Mouse (Mus musculus) heart, embryonic 14.5 days (tissue): Measurements from ENCODE around the gene Nfic. TPM values are rescaled to one million over a fixed set of nuclear protein-coding genes. Genes with fewer than 3 reads are reported as not detected.
"Not testable (repeated sequence)": the region's sequence is repeated elsewhere in the genome, so short reads cannot be mapped to it uniquely, and the experiment has no call there.

Experiments used
- ATAC-seq: fragments of 200-750 bp; cut with Nextera tagmentation; 2 replicates; pipeline ENCODE4 v1.8.0; 2017; ENCODE audit warnings: low read depth, moderate TSS enrichment; ENCODE audit not compliant: insufficient number of reproducible peaks, insufficient read depth, low FRiP score
- H3K27ac ChIP-seq, 2 experiments: fragments of 200-500 bp in 1 of 2; fragments of 300-500 bp in 1 of 2; sonication (generic) in 1 of 2; replicated peaks in 1 of 2; 2 replicates each; pipeline ENCODE4 v1.5.1; 2012 to 2014; ENCODE audit warnings: low read depth in 2 of 2, low read length in 2 of 2, control low read depth in 1 of 2, mild to moderate bottlenecking in 1 of 2, mixed read lengths in 1 of 2; ENCODE audit not compliant: control insufficient read depth in 1 of 2, insufficient read depth in 1 of 2
- H3K27me3 ChIP-seq: fragments of 300-500 bp; sonication (generic); 2 replicates; pipeline ENCODE4 v1.6.1; 2014; ENCODE audit warnings: mild to moderate bottlenecking, low read length, control low read depth; ENCODE audit not compliant: control insufficient read depth, insufficient read depth
- H3K36me3 ChIP-seq: fragments of 300-500 bp; sonication (generic); 2 replicates; pipeline ENCODE4 v1.6.1; 2014; ENCODE audit warnings: mild to moderate bottlenecking, control low read depth, low read length, mixed read lengths; ENCODE audit not compliant: control insufficient read depth, insufficient read depth
- H3K4me1 ChIP-seq, 2 experiments: fragments of 200-500 bp in 1 of 2; fragments of 300-500 bp in 1 of 2; sonication (generic) in 1 of 2; 2 replicates each; pipeline ENCODE4 v1.6.1; 2012 to 2014; ENCODE audit warnings: low read length in 2 of 2, control low read depth in 1 of 2, mixed read lengths in 1 of 2; ENCODE audit not compliant: control insufficient read depth in 2 of 2, insufficient read depth in 2 of 2
- H3K4me2 ChIP-seq: fragments of 300-500 bp; sonication (generic); 2 replicates; pipeline ENCODE4 v1.6.1; 2014; ENCODE audit warnings: mild to moderate bottlenecking, low read length
- H3K4me3 ChIP-seq, 2 experiments: fragments of 200-500 bp in 1 of 2; fragments of 300-500 bp in 1 of 2; sonication (generic) in 1 of 2; 2 replicates each; pipeline ENCODE4 v1.5.1; 2012 to 2014; ENCODE audit warnings: low read length in 2 of 2, mild to moderate bottlenecking in 2 of 2, control low read depth in 1 of 2, low read depth in 1 of 2, moderate library complexity in 1 of 2; ENCODE audit not compliant: control insufficient read depth in 1 of 2, insufficient read depth in 1 of 2
- H3K9ac ChIP-seq: fragments of 300-500 bp; sonication (generic); 2 replicates; pipeline ENCODE4 v1.6.1; 2014; ENCODE audit warnings: mild to moderate bottlenecking, low read length
- H3K9me3 ChIP-seq: fragments of 300-500 bp; sonication (generic); 2 replicates; pipeline ENCODE4 v1.6.1; 2016; ENCODE audit warnings: low read length, control low read depth; ENCODE audit not compliant: control insufficient read depth
- WGBS: fragments of 180-500 bp; shearing (Covaris S2); extraction: QIAGEN DNeasy Blood & Tissue Kit; methylation state at CpG from one replicate; pipeline ENCODE4 v1.1.7; 2014; 5-methylcytosine and 5-hydroxymethylcytosine counted together
- polyA plus RNA-seq: library from polyadenylated mRNA; unstranded; fragments of >200 nt; fragmentation: Nextera tagmentation; extraction: Ambion mirVana; gene quantifications from 2 replicates; pipeline ENCODE4 v1.2.1, GENCODE M21; 2014

Nfic gene
- polyA plus RNA-seq, 1 experiment from 2014 or later = 47.0 TPM

- H3K4me3 ChIP-seq = no peak overlapping the region
- no peaks in the 10 kb centered on the region for H3K36me3 ChIP-seq
- no peak overlapping the region for H3K9ac ChIP-seq
- H3K27ac ChIP-seq = no peak overlapping the region
- WGBS = 55% methylated on average over 9 of the region's 9 CpGs
- no peaks in the 10 kb centered on the region for H3K4me1 ChIP-seq
- H3K9me3 ChIP-seq = no peaks in the 10 kb centered on the region
- H3K27me3 ChIP-seq = peaks cover 56% of the 10 kb centered on the region
- no peak overlapping the region for H3K4me2 ChIP-seq
- no peak for ATAC-seq
Observed at GRCm38 (mm10) chr10:81450641-81451364, 4.6 kb downstream of the Nfic start.

GRCm38 (mm10) chr10:81450140-81450539 lies 5.3 kb downstream of the Nfic start:
- H3K4me2 ChIP-seq = no peak overlapping the region
- peaks cover 49% of the 10 kb centered on the region for H3K27me3 ChIP-seq
- H3K36me3 ChIP-seq = no peaks in the 10 kb centered on the region
- WGBS = 2% methylated on average over 7 of the region's 7 CpGs
- no peaks in the 10 kb centered on the region for H3K9me3 ChIP-seq
- no peak for ATAC-seq
- H3K4me1 ChIP-seq = no peaks in the 10 kb centered on the region
- no peak overlapping the region for H3K27ac ChIP-seq
- H3K9ac ChIP-seq = no peak overlapping the region
- H3K4me3 ChIP-seq = no peak overlapping the region

- 29% methylated on average over 2 of the region's 2 CpGs for WGBS
- peaks cover 11% of the 10 kb centered on the region for H3K27me3 ChIP-seq
- not testable (repeated sequence) for H3K4me1 ChIP-seq, H3K4me3 ChIP-seq, H3K27ac ChIP-seq, H3K9me3 ChIP-seq, H3K36me3 ChIP-seq, H3K9ac ChIP-seq, ATAC-seq, H3K4me2 ChIP-seq
Observed at GRCm38 (mm10) chr10:81445516-81445915, 9.9 kb downstream of the Nfic start.

- Histone ChIP-seq H3K4me2 (no peak overlapping the region), H3K4me1 (no peaks in the 10 kb centered on the region), H3K4me3 (no peak overlapping the region), H3K36me3 (no peaks in the 10 kb centered on the region), H3K27ac (no peak overlapping the region), H3K9me3 (no peaks in the 10 kb centered on the region), H3K9ac (no peak overlapping the region), H3K27me3 (0 out of 2 replicates have a peak, but pooled peaks cover 8% of the 10 kb centered on the region)
- no peak for ATAC-seq
Observed at GRCm38 (mm10) chr10:81441019-81441418, 14.4 kb downstream of the Nfic start.

GRCm38 (mm10) chr10:81435436-81435835 lies 20.0 kb downstream of the Nfic start:
- H3K27me3 ChIP-seq = no peaks in the 10 kb centered on the region
- no peak for ATAC-seq
- H3K9ac ChIP-seq = 0 out of 2 replicates have a peak overlapping the region, but pooled peaks have one; percentile 32
- no peak overlapping the region for H3K4me3 ChIP-seq
- H3K36me3 ChIP-seq = no peaks in the 10 kb centered on the region
- H3K4me2 ChIP-seq = no peak overlapping the region
- 70% methylated on average over 3 of the region's 3 CpGs for WGBS
- H3K4me1 ChIP-seq = peaks cover 14 to 36% of the 10 kb centered on the region in 2 experiments
- no peak overlapping the region for H3K27ac ChIP-seq
- H3K9me3 ChIP-seq = no peaks in the 10 kb centered on the region

- WGBS = 46% methylated on average over 15 of the region's 15 CpGs
- Histone ChIP-seq H3K36me3 (no peaks in the 10 kb centered on the region), H3K9ac (0 out of 2 replicates have a peak overlapping the region, but pooled peaks have one; percentile 32), H3K4me3 (no peak overlapping the region), H3K4me1 (peaks cover 16 to 39% of the 10 kb centered on the region in 2 experiments), H3K4me2 (no peak overlapping the region), H3K27ac (no peak overlapping the region), H3K27me3 (no peaks in the 10 kb centered on the region), H3K9me3 (no peaks in the 10 kb centered on the region)
- no peak for ATAC-seq
Observed at GRCm38 (mm10) chr10:81434361-81435263, 20.8 kb downstream of the Nfic start.

- 75% methylated on average over 24 of the region's 26 CpGs for WGBS
- Histone ChIP-seq H3K9ac (peak overlapping the region; percentile 62; the same call in 1 of the 2 replicates), H3K27ac (no peak overlapping the region), H3K4me2 (peak overlapping the region; percentile 61; the same call in 1 of the 2 replicates), H3K36me3 (no peaks in the 10 kb centered on the region), H3K9me3 (no peaks in the 10 kb centered on the region), H3K27me3 (no peaks in the 10 kb centered on the region), H3K4me1 (peaks cover 20 to 44% of the 10 kb centered on the region in 2 experiments), H3K4me3 (no peak overlapping the region; a peak in 1 of 4 replicates)
- no peak for ATAC-seq
Observed at GRCm38 (mm10) chr10:81433541-81434289, 21.7 kb downstream of the Nfic start.
